Mouse (Mus musculus) gastrocnemius, adult 18-20 months (tissue): ENCODE data around the gene Ranbp1. TPM values are rescaled to one million over a fixed set of nuclear protein-coding genes. Genes with fewer than 3 reads are reported as not detected.
"Not testable (repeated sequence)": the region's sequence is repeated elsewhere in the genome, so short reads cannot be mapped to it uniquely, and the experiment has no call there.

Experiments used
- DNase-seq: peaks from one replicate; pipeline ENCODE4 v3.0.0; 2021; ENCODE audit warnings: low spot score
- microRNA-seq: library from miRNA; unstranded; fragments of <30 nt; microRNA quantifications from one replicate; pipeline ENCODE4 v1.2.0, GENCODE M21; 2021
- total RNA-seq, 2 experiments: library from RNA; stranded (reverse); gene quantifications; 2 replicates each; pipeline ENCODE4 v1.2.3; 2021

Gene Ranbp1
- total RNA-seq, 2 experiments from 2014 or later = 20.0 to 26.0 TPM

GRCm38 (mm10) chr16:18203430-18204091 lies 45.0 kb downstream of the Ranbp1 start:
- DNase-seq = no peak

- DNase-seq = no peak
Measured at GRCm38 (mm10) chr16:18202061-18202460, 46.5 kb downstream of the Ranbp1 start.

DNA sequence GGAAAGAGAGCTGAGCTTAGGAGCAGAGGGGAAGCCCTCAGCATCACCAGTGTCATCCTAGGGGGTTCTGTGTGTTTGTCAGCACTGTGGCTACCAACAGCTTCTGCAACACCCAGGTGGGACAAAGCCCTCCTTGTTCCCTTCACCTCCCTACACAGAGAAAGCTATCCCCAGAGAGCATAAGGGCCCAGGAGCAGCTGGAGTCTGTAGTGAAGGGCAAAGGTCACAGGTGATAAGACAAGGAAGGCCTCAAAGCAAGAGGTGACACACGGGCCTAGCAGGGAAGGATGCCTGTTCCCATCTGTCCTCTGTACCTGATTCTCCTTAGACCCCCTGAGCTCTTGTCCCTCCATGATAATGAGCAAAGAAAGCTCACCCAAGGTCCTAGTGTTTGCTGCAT lies 46.9 kb downstream of the Ranbp1 start:
- DNase-seq = no peak

- DNase-seq = no peak
Measured at GRCm38 (mm10) chr16:18200062-18200461, 48.5 kb downstream of the Ranbp1 start.

- no peak for DNase-seq
Measured at GRCm38 (mm10) chr16:18198365-18199098, 50.0 kb downstream of the Ranbp1 start.

DNA sequence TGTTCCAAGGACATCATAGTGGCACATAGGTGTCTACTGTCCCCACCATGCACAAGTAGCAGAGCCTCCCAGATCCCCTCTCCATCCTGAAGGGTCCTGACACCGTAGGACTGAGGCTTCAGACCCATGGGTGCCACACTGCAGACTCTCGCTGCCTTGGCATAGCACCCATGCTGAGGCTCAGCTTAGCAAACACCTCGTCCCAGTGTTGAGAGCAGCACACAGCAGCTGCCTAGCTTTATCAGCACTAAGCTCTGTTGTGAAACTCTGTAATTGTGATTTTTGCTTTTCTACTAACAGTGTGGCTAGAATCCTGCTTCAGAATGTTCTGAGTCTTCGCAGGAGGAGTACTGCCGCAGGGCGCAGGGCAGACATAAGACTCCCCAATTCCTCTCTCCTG lies 50.7 kb downstream of the Ranbp1 start:
- no peak for DNase-seq

- DNase-seq = not testable (repeated sequence)
Measured at GRCm38 (mm10) chr16:18195561-18195960, 53.0 kb downstream of the Ranbp1 start.

DNA sequence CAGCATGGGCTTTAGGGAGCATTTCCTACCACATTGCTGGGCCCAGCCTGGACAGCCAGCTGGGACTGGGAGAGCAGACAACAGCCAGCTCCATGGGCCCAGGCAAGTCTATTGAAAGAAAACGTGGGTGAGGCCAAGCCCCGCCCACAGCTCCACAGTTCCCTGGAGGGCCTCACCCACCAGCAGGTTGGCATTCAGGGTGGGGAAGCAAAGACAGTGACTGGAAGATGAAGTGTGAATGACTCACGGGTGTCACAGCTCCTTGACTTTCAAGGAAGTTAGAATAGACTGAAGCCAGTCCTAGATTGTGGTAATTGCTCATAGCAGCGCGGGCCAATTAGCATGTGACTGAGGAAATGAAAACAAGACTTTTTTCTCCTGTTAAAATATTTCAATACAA lies 53.5 kb downstream of the Ranbp1 start:
- peak; percentile 11 for DNase-seq

DNA sequence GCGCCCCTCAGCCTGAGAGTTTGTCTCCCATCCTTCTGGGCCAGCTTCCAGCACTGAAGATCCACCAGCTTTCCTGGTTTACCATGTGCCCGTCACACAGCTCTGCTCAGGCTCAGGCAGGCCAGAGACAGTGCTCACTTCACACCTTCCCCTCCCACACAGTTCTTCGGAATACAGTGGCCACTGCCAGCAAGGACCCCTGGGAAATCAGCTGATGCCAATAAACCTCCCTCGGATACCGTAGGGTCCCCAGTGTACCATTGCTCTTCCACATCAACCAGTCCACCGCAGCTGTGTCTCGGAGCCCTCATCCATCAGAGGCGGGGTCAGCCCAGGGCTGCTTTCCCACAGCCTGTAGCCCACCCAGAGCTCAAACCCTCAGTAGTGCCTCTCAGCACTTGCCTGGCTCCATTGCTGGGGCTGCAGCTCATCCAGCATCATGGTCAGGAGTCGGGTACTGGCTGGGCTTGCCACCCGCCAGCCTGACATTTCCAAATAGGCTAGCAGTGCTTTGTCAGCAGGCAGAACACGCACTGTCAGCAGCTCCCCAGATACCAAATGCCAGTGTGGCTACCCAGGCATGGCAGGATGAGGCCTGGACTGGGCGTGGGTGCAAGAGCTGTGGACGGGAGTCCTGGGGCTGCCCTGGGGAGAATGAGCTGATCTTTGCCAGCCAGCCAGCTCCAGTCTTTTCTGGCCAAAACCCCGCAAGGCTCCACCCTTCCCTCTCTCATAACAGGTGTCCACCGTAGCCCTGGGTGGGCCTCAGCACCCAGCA lies 54.1 kb downstream of the Ranbp1 start:
- peak; percentile 58 for DNase-seq

GRCm38 (mm10) chr16:18191006-18191405 lies 57.5 kb downstream of the Ranbp1 start:
- no peak for DNase-seq

Small RNA genes lying within 50 kb of the gene (microRNA-seq; reads per million reads assigned to microRNA genes)
- gene Gm24572 (not detected), gene Mir1306 (346 reads per million, percentile 71 among the genes with 10 or more reads in this experiment)

Other genes with a start within 250 kb of the Ranbp1 start
- gene Dgcr6, start 195.9 kb downstream of the Ranbp1 start, total RNA-seq = 10 to 100 TPM; 46.9 to 50.4 TPM
- 10 to 100 TPM in 1 of 2 experiments, 1 to 10 TPM in 1; 4.6 to 11.1 TPM for gene Prodh, start 158.5 kb downstream of the Ranbp1 start, total RNA-seq
- under 1 TPM in 1 of 2 experiments, not detected in 1; 0.11 TPM for gene Rtn4r, start 121.1 kb downstream of the Ranbp1 start, total RNA-seq
- not detected for gene Ccdc188, start 30.9 kb downstream of the Ranbp1 start, total RNA-seq
- gene Zdhhc8, start 13.6 kb downstream of the Ranbp1 start, total RNA-seq = 10 to 100 TPM; 23.7 to 27.3 TPM
- gene Trmt2a, start 53 bp downstream of the Ranbp1 start, total RNA-seq = 10 to 100 TPM in 1 of 2 experiments, 1 to 10 TPM in 1; 9.2 to 11.2 TPM
- gene Gm49776, start 9.6 kb upstream of the Ranbp1 start, total RNA-seq = not detected
- gene Dgcr8, start 40.5 kb upstream of the Ranbp1 start, total RNA-seq = 10 to 100 TPM; 11.2 to 11.8 TPM
- 10 to 100 TPM; 42.5 to 54.5 TPM for gene Tango2, start 99.4 kb upstream of the Ranbp1 start, total RNA-seq
- 1 to 10 TPM; 7.7 to 8.4 TPM for gene Arvcf, start 99.5 kb upstream of the Ranbp1 start, total RNA-seq
- 10 to 100 TPM; 19.8 to 20.8 TPM for gene Txnrd2, start 177.7 kb upstream of the Ranbp1 start, total RNA-seq
- gene Comt, start 178.1 kb upstream of the Ranbp1 start, total RNA-seq = 10 to 100 TPM; 37.3 to 41.0 TPM
- 1 to 10 TPM; 3.2 to 5.0 TPM for gene Gnb1l, start 250.0 kb upstream of the Ranbp1 start, total RNA-seq